Mouse (Mus musculus) neural tube, embryonic 13.5 days (tissue): ENCODE data around the gene Atp8b5. TPM values are rescaled to one million over a fixed set of nuclear protein-coding genes. Genes with fewer than 3 reads are reported as not detected.
A peak's percentile ranks its signal among the peaks of the same experiment; 100 is the strongest.

ENCODE experiments used
- ATAC-seq: fragments of 200-750 bp; cut with Nextera tagmentation; 2 replicates; pipeline ENCODE4 v1.8.0; 2017; ENCODE audit warnings: low read depth, mild to moderate bottlenecking, moderate TSS enrichment, moderate library complexity
- H3K27ac ChIP-seq: fragments of 300-500 bp; sonication (generic); replicated peaks from 2 replicates; pipeline ENCODE4 v1.5.1; 2015; ENCODE audit warnings: moderate library complexity, mild to moderate bottlenecking, inconsistent platforms
- H3K27me3 ChIP-seq: fragments of 300-500 bp; sonication (generic); 2 replicates; pipeline ENCODE4 v1.6.1; 2015; ENCODE audit warnings: mild to moderate bottlenecking, inconsistent platforms
- H3K36me3 ChIP-seq: fragments of 300-500 bp; sonication (generic); 2 replicates; pipeline ENCODE4 v1.6.1; 2015; ENCODE audit warnings: mild to moderate bottlenecking, inconsistent platforms
- H3K4me1 ChIP-seq: fragments of 300-500 bp; sonication (generic); replicated peaks from 2 replicates; pipeline ENCODE4 v1.6.1; 2015; ENCODE audit warnings: inconsistent platforms
- H3K4me2 ChIP-seq: fragments of 300-500 bp; sonication (generic); 2 replicates; pipeline ENCODE4 v1.6.1; 2015; ENCODE audit warnings: inconsistent platforms, mild to moderate bottlenecking, moderate library complexity
- H3K4me3 ChIP-seq: fragments of 300-500 bp; sonication (generic); 2 replicates; pipeline ENCODE4 v1.5.1; 2015; ENCODE audit warnings: mild to moderate bottlenecking, inconsistent platforms
- H3K9ac ChIP-seq: fragments of 300-500 bp; sonication (generic); 2 replicates; pipeline ENCODE4 v1.6.1; 2015; ENCODE audit warnings: moderate library complexity, mild to moderate bottlenecking, inconsistent platforms
- H3K9me3 ChIP-seq: fragments of 300-500 bp; sonication (generic); 2 replicates; pipeline ENCODE4 v1.6.1; 2016; ENCODE audit warnings: inconsistent platforms
- WGBS: fragments of 180-500 bp; shearing (Covaris S2); methylation state at CpG from one replicate; pipeline ENCODE4 v1.1.7; 2015; 5-methylcytosine and 5-hydroxymethylcytosine counted together
- polyA plus RNA-seq: library from polyadenylated mRNA; unstranded; fragments of >200 nt; fragmentation: Nextera tagmentation; extraction: Ambion mirVana; gene quantifications from 2 replicates; pipeline ENCODE4 v1.2.1, GENCODE M21; 2015

Atp8b5 gene
- polyA plus RNA-seq, 1 experiment from 2014 or later = 0.33 TPM

DNA sequence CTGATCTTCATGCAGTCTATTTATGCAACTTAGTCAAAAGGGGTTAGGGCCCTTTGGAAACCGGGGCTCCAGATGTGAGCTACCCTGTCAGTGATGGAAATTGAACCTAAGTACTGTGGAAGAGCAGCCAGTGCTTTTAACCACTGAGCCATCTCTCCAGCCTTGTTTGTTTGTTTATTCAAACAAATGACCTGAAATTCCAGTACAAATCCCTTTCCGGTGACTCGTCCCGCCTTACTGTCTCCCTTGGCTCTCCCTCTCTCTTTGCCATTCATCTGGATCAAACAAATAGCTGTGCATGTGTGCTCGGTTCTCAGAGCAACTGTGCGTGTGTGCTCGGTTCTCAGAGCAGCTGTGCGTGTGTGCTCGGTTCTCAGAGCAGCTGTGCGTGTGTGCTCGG is 104.4 kb downstream of the Atp8b5 start:
- Histone ChIP-seq H3K36me3 (no peaks in the 10 kb centered on the region), H3K9me3 (no peaks in the 10 kb centered on the region), H3K9ac (no peak overlapping the region), H3K4me3 (no peak overlapping the region), H3K4me1 (no peaks in the 10 kb centered on the region), H3K4me2 (no peak overlapping the region), H3K27me3 (no peaks in the 10 kb centered on the region), H3K27ac (no peak overlapping the region)
- no peak for ATAC-seq
- 83% methylated on average over 11 of the region's 11 CpGs for WGBS

DNA sequence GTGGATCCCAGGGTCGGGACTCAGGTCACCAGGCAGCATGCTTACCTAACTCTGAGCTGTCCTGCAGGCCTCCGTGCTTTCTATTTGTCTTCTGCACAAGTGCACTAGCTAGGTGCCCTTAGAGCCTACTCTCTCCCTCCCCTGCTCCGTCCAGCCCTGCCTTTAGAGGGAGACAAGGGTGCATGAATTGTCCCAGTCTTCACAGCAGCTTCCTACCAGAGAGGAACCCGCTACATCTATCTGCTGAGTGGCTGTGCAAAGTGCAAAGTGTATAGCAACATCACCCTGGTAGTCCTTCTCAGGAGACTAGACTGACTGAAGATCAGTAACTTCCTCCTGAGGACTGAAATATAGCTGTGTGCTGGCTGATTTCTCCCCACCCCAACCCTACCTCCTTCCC is 105.2 kb downstream of the Atp8b5 start:
- no peak for ATAC-seq
- no peaks in the 10 kb centered on the region for H3K4me1 ChIP-seq
- WGBS = 67% methylated on average over 4 of the region's 4 CpGs
- no peak overlapping the region for H3K9ac ChIP-seq
- H3K36me3 ChIP-seq = no peaks in the 10 kb centered on the region
- no peaks in the 10 kb centered on the region for H3K9me3 ChIP-seq
- H3K4me3 ChIP-seq = no peak overlapping the region
- no peak overlapping the region for H3K27ac ChIP-seq
- no peaks in the 10 kb centered on the region for H3K27me3 ChIP-seq
- H3K4me2 ChIP-seq = no peak overlapping the region

DNA sequence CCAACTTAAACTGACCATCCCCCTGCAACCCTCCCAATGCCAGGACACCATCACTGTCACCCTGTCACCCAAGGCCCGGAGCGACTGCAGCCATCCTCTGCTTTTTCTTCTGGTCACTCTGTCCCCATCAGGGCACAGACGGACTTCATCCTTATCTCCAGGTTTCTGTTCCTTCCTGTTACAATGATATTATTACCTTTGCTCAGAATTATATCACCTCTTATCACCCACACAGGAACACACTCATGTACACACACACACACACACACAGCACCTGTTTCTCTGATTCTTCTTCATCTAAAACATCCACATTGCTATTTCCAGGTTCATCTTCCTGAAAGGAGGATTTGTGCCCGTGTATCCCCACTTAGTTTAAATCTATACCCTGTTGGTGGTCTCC is 107.3 kb downstream of the Atp8b5 start:
- no peak for ATAC-seq

DNA sequence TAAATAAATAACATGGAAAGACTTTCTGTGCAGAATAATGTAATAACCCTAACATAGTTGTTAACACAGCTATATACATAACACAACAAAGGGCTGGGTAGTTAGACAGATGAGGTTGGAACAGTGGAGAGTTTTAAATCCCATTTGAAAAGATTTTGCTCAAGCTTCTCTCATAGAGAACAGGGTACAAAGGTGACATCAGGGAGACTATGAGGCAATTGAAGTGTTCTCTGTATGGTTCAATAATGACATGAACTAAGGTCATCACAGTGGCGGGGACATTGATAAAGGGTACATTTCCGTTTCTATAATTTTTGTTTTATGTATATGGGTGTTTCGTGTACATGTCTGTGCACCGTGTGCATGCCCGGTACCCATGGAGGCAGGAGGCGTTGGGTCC is 112.6 kb downstream of the Atp8b5 start:
- Histone ChIP-seq H3K9ac (no peak overlapping the region), H3K4me2 (no peak overlapping the region), H3K27me3 (no peaks in the 10 kb centered on the region; the same call in 1 of the 2 replicates), H3K4me1 (peaks cover 29% of the 10 kb centered on the region), H3K27ac (no peak overlapping the region), H3K4me3 (no peak overlapping the region), H3K36me3 (no peaks in the 10 kb centered on the region), H3K9me3 (no peaks in the 10 kb centered on the region)
- WGBS = 93% methylated on average over 6 of the region's 6 CpGs
- ATAC-seq = no peak

More for the DNA sequence above, 107.3 kb downstream of the Atp8b5 start:
- Histone ChIP-seq H3K4me2 (no peak overlapping the region), H3K4me3 (no peak overlapping the region), H3K9me3 (no peaks in the 10 kb centered on the region), H3K27ac (no peak overlapping the region), H3K4me1 (no peaks in the 10 kb centered on the region), H3K27me3 (no peaks in the 10 kb centered on the region), H3K36me3 (no peaks in the 10 kb centered on the region), H3K9ac (no peak overlapping the region)
- 93% methylated on average over 4 of the region's 4 CpGs for WGBS

DNA sequence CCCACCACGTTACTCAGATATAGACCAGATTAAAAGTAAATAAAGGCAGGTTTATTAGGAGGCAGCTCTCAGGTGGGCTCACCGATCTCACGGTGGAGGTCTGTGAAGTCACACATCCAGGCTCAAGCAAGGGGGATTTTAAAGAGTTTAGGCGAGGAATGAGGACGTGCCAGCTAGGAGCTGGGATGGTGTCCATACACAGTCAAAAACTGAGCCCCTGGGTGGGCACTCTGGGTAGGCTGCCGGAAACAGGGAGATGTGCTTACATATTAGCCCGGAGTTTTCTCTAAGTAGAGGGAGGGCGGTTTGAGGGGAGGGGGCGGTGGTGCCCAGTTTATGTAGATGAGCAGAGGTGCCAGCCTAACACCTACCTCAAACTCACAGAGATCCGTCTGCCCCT is 114.0 kb downstream of the Atp8b5 start:
- Histone ChIP-seq H3K27ac (no peak overlapping the region), H3K36me3 (no peaks in the 10 kb centered on the region), H3K9me3 (no peaks in the 10 kb centered on the region), H3K4me2 (peak overlapping the region; percentile 82), H3K4me3 (peak overlapping the region; percentile 80), H3K4me1 (peaks cover 29% of the 10 kb centered on the region), H3K9ac (peak overlapping the region; percentile 90), H3K27me3 (no peaks in the 10 kb centered on the region; the same call in 1 of the 2 replicates)
- WGBS = 53% methylated on average over 10 of the region's 10 CpGs
- peak; percentile 25 for ATAC-seq

DNA sequence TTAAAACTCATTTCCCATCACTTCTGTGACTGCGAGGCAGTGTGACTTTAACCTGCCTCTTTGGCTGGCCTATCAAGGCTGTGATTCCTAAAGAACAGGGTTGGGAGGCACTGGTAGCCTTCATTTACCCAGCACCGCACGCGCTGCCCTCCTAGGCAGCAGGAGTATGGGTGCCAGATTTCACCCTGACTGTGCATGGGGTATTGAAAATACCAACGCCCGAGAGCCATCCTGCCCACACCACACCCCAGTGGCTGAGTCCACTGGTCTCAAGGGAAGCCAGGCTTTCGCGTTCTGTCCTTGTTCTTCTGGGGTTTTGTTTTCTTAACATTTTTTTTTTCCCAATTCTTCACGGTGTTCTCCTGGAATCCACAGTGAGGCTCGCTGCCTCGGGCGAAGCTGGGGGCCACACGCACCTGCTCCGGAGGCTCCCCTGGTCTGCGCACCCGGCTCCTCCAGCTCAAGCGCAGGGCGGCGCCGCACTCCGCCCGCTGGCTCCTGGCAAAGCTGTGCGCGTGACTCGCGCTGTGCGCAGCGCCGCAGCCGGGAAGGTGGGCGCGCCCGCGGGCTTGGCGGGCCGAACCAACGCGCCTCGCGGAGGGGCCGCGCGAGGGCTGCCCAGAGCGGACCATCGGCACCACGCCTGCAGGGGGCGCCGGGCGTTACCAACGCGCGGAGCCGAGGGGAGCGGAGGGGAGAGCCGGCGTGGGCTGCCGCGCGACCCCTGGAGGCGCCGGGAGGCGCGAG is 114.6 kb downstream of the Atp8b5 start, which contains the start of gene Rusc2:
Gene Rusc2 (plus strand): TSS at position 572 of the 747 bp plus-strand sequence.
- H3K4me2 ChIP-seq = peak within 1 kb of the TSS; percentile 82
- no peaks in the 10 kb centered on the region for H3K36me3 ChIP-seq
- no peaks in the 10 kb centered on the region for H3K9me3 ChIP-seq
- H3K27me3 ChIP-seq = no peaks in the 10 kb centered on the region; the same call in 1 of the 2 replicates
- peak within 1 kb of the TSS; percentile 81 for H3K27ac ChIP-seq
- peak within 1 kb of the TSS; percentile 80 for H3K4me3 ChIP-seq
- H3K9ac ChIP-seq = peak within 1 kb of the TSS; percentile 90
- peaks cover 29% of the 10 kb centered on the region for H3K4me1 ChIP-seq
- peak; percentile 95 for ATAC-seq
- under 1% methylated on average over 60 of the region's 63 CpGs for WGBS

DNA sequence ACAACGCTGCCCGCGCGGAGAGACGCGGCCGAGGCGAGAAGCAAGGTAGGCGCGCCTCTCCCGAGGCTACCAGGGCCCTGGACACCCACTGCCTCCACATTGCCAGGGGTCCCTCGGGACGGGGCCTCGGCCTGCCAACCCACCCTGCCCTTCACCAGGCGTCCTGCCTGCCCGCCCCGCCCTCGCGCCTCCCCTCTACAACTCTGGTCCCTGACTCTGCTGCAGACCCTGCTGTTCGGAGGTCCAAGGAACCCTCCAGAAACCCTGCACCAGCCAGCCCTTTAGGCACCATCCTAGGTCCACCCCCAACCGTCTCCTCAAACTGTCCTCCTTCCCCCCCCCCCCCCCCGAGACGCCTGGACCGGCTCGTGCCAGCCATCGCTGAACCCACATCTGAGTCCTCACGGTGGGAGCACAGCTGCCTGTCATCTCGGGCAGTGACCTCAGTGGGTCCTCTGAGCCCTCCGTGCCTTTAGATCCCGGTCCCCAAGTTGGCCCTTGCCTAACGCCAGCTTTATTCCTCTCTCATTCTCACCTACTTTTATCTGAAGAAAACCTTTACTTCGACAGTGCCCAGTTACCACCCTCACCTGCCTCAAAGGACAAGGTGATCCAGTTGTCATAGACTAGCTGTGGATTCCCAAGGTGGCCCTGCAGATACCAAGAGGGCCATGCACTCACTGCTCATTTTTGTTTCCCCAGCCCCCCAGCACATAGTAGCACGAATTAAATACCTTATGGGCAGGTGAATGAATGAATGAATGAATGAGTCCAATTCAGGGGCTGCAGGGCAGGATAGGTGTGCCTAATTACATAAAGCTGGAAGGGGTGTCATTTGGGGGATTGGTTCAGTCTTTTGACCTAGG is 115.4 kb downstream of the Atp8b5 start:
- Histone ChIP-seq H3K27ac (peak overlapping the region; percentile 81), H3K4me1 (peaks cover 29% of the 10 kb centered on the region), H3K36me3 (no peaks in the 10 kb centered on the region), H3K27me3 (no peaks in the 10 kb centered on the region; the same call in 1 of the 2 replicates), H3K4me2 (peak overlapping the region; percentile 82), H3K4me3 (peak overlapping the region; percentile 80), H3K9me3 (no peaks in the 10 kb centered on the region), H3K9ac (peak overlapping the region; percentile 90)
- peak; percentile 77 for ATAC-seq
- WGBS = 5% methylated on average over 30 of the region's 33 CpGs

DNA sequence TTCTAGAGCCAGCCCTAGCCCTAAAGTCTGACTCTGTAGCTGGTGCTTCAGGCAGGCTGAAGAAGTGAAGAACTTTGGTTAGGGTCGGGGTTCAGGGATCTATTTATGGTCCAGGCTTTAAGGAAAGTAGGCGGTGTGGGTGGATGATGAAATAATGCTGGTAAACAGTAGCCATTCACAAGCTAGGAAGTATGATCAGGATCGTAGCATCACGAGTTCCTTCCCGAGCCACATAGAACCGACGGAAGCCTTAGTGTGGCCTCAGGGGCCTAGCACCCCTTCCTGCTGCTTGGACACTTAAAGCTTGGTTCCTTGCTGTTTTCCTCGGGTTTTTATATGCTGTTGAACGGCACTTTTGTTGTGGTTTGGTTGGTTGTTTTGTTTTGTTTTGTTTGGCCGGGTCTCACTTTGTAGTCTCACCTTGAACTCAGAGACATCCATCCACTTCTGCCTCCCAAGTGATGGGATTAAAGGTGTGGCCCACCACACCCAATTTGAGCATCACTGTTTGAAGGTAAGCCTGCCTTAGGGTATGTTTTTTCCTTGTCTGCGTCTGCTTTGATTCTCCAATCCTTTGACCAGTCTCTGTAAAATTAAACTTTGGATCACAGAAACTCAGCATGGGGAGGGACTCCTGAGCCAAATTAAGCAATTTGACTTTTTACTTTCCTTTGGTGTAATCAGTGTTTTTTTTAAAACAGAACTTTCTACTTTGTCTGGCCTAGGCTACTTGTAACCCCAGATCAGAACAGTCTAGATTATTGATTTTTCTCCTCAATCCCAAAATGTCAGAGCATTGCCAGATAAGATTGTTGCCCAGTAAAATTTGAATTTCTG is 116.5 kb downstream of the Atp8b5 start:
- no peak for ATAC-seq
- Histone ChIP-seq H3K9me3 (no peaks in the 10 kb centered on the region), H3K27ac (no peak overlapping the region), H3K4me1 (peaks cover 29% of the 10 kb centered on the region), H3K36me3 (peaks cover 2% of the 10 kb centered on the region; the same call in 1 of the 2 replicates), H3K4me3 (peak overlapping the region; percentile 80), H3K9ac (peak overlapping the region; percentile 34; the same call in 1 of the 2 replicates), H3K4me2 (peak overlapping the region; percentile 82), H3K27me3 (no peaks in the 10 kb centered on the region; the same call in 1 of the 2 replicates)
- WGBS = 66% methylated on average over 11 of the region's 11 CpGs

DNA sequence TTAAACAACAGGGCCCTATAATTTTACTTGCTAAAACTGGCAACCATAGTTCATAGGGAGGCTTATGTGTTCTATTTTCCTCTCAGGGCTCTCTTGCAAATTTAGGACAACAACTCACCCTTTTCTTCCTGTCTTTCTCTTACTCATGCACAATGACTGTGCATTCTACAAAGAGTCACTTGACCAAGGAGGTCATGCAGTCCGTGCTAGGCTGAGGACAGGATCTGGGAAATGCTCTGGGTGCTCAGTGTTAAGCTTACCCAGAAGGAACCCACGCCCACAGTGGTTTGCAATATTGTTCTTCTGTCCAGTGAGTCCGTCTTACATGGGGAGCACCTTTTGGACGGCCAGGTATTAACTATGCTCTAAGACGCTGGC is 117.1 kb downstream of the Atp8b5 start:
- Histone ChIP-seq H3K4me1 (peaks cover 29% of the 10 kb centered on the region), H3K9me3 (no peaks in the 10 kb centered on the region), H3K4me2 (peak overlapping the region; percentile 82; the same call in 1 of the 2 replicates), H3K36me3 (peaks cover 5% of the 10 kb centered on the region; the same call in 1 of the 2 replicates), H3K9ac (no peak overlapping the region), H3K4me3 (no peak overlapping the region), H3K27me3 (no peaks in the 10 kb centered on the region; the same call in 1 of the 2 replicates), H3K27ac (no peak overlapping the region)
- ATAC-seq = no peak
- 86% methylated on average over 5 of the region's 5 CpGs for WGBS

DNA sequence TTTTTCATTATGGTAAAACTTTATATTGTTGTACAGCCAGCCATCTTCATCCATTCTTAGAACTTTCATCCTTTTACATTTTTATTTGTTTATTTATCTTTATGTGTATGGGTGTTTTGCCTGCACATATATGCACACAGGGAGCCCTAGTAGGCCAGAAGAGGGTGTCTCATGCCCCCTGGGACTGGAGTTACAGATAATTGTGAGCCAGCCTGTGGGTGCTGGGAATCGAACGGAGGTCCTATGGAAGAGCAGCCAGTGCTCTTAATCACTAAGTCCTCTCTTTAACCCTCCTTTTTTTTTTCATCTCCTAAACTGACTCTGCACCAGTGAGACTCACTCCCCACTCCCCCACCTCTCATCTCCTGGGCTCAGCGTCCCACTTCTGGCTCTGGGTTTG is 117.6 kb downstream of the Atp8b5 start:
- no peak for ATAC-seq
- 96% methylated on average over 3 of the region's 3 CpGs for WGBS
- Histone ChIP-seq H3K27me3 (no peaks in the 10 kb centered on the region; the same call in 1 of the 2 replicates), H3K27ac (no peak overlapping the region), H3K4me3 (no peak overlapping the region), H3K4me2 (no peak overlapping the region), H3K9me3 (no peaks in the 10 kb centered on the region), H3K9ac (no peak overlapping the region), H3K4me1 (peaks cover 29% of the 10 kb centered on the region), H3K36me3 (peaks cover 5% of the 10 kb centered on the region; the same call in 1 of the 2 replicates)

DNA sequence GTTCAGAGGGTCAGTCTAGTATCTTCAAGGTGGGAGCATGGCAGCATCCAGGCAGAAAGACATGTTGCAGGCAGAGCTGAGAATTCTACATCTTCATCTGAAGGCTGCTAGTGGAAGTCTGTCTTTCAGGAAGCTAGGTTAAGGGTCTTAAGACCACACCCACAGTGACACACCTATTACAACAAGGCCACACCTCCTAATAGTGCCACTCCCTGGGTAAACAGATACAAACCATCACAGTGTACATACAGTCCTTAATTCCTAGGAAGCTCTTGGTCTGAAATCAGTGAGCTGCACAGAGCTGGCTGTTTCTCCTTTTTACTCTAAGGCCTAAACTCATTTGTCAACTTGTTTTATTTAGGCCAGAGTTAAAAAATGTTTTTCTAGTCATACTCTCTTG is 120.0 kb downstream of the Atp8b5 start:
- no peaks in the 10 kb centered on the region for H3K9me3 ChIP-seq

More for the DNA sequence above, 120.0 kb downstream of the Atp8b5 start:
- Histone ChIP-seq H3K9ac (no peak overlapping the region), H3K4me2 (no peak overlapping the region), H3K36me3 (peaks cover 5% of the 10 kb centered on the region; the same call in 1 of the 2 replicates), H3K27me3 (no peaks in the 10 kb centered on the region), H3K27ac (no peak overlapping the region), H3K4me1 (peaks cover 18% of the 10 kb centered on the region), H3K4me3 (no peak overlapping the region)
- ATAC-seq = no peak
